Mouse (Mus musculus) stomach, postnatal 0 days (tissue): ENCODE results near the gene Myo5a.

ENCODE experiments used
- CTCF ChIP-seq: IDR thresholded peaks from 2 replicates; pipeline ENCODE4 v1.5.1; 2016; ENCODE audit warnings: antibody characterized with exemption, low read depth, mild to moderate bottlenecking, moderate library complexity
- EP300 ChIP-seq: optimal IDR thresholded peaks from 2 replicates; pipeline ENCODE3; 2016; ENCODE audit warnings: antibody characterized with exemption

DNA sequence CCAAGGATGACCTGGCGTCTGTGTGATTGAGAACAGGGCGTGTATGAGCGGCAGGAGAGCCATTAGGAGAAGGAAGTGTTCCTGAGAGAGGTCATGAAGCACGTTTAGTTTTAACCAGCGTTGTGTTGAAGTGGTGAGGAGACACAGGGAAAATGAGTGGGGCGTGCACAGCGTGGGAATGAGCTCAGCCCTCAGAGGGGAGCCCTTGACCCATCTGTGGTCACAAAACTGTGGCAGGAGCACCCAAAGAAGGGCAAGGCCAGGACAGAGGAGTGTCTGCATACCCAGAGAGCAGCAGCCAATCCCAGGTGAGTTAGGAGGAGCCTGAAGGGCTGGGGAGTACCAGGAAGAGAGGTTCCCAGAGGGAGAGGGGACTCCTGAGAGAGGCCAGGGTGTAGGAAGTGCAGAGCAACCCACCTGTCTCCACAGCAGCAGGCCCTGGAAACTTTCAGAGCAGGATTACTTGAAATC, 163.5 kb downstream of the Myo5a start:
- TF ChIP-seq CTCF, result no peak
- no peak for TF ChIP-seq EP300
